Mouse (Mus musculus) heart, adult 18-20 months (tissue): ENCODE measurements at regions not wholly inside any gene's neighbourhood (a gene's known extent, or its start where the extent isn't known, plus 50 kb on each side); places are given as distances from the start of the nearest gene placed in this dataset.

ENCODE experiments used
- DNase-seq, 2 experiments: peaks; one replicate each; pipeline ENCODE4 v3.0.0; 2021 to 2022; ENCODE audit warnings: mixed read lengths in 1 of 2

DNA sequence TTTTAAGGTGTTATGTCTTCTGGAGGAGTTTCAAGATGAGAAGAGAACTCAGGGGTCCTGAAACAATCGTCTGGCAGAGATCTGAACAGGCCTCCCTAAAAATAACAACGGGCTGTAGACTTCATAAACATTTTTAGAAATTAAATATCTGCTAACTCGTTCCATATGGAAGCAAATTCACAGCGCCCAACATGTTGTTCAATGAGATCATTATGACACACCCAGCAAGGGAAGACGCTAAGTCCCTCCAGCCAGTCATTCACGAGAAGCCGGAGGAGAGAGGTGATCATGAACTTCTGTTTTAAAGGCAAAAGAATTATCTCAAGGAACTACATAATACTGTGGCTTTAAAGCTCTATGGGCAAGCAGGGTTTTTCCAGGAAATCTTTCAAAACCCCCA lies 334.8 kb downstream of the Efna5 start:
- no peak for DNase-seq

DNA sequence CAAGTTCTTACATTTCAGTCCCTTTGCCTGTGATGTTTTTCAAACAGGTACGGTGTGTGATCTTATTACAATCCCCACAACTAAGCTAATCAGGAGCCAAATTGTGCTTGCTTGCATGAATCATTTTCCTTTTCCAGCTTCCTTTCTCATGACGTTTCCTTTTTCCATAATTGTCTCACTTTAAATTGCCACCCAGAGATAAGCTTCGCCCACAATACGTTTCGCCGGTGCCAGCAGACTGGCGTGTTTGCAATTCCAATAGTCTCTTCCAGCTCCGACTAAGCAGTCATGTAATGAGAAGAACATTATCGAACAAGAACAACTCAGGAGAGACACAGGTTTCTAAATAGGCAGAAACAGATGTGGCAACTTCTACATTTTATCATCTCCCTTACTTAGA lies 335.8 kb downstream of the Efna5 start:
- DNase-seq = peak; percentile 52 to 56

DNA sequence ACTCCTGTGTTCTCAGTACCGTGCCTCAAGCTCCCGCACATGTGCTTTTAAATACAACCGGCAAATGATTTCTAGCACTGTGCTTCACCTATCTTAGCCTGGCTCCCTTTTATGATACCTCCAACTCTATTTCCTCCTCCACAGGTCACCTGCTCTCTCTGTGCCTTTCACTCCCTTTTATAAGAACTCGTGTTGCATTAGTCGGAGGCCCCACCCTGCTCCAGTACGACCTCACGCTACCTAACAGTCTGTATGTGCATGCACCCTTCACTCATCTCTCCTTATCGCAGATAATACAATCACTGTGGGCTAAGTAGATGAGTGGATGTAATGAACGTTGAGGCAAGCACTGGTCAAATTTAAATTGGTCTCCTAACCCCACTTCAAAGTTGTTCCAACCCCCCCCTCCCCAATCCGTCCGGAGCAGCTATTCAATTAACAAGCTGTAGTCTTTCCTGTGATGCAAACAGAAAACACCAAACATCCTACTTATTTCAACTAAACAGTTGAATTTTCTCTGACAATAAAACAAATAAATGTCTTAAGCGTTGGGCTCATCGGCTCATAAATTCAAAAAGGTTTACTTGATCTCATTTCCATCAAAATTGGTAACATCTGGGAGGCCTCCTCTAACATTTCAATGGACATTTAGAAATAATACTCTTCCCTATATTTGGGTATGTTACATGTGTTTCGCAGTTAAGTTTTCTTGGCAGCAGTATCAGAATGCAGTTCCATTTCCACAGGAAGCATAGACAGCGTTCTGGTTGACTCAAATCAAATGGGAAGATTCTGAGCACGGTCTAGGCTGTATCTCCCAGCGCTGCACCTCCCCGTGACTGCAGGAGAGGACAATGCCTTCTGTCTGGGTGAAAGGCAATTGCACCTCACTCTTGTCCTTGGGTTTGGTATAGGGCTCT lies 337.8 kb downstream of the Efna5 start:
- peak in 1 of 2 experiments; percentile 14 for DNase-seq

DNA sequence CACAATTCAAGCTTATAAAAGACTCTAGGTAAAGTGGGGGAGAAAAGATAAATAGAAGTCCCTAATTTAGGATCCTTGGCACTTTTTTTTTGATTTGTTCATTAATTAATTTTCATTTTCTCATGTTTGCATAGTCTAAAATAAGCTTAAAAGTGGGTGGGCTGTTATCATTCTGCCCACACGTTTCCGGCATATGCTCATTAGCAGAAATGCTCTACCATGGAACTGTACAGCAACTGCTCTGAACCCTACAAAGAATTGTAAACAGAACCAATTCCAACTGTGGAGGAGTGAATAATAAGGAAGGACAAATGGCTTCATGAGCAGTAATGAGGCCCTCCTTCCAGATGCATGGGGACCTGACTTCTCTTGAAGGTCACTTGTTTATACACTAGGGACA lies 351.2 kb downstream of the Efna5 start:
- no peak for DNase-seq

DNA sequence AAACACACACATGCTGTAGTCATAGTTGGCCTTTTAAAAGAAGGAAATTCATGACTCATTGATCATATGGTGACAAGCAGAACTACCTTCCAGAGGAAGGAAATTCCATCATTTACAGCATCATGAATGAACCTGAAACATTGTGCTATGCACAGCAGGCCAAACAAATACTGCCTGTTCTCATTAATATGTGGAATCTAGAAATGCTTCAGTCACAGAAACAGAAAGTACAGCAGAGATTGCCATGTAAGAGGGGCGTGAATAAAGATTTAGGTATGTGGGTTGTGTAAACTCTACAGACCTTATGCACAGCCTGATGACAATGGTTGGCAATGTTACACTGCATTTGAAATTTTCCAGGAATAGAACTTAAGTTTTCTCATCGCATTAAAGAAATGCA lies 353.6 kb downstream of the Efna5 start:
- DNase-seq = no peak

DNA sequence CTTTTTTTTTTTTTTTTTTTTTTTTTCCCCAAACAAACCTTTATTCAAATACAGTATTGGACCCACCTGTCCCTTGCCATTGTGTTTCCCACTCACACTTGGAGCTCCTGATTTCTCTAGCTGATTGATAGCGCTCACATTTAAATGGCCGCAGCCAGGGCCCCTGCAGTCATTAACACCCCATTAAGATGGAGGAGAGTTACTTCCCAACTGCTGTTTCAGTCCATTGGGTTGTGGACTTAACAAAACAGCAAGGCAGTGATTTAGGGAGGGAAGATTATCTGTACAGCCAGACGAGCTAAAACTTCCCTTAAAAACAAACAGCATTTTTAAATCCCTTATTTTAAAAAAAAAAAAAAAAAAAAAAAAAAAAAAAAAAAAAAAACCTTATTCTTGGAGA lies 367.5 kb downstream of the Efna5 start:
- no peak for DNase-seq

DNA sequence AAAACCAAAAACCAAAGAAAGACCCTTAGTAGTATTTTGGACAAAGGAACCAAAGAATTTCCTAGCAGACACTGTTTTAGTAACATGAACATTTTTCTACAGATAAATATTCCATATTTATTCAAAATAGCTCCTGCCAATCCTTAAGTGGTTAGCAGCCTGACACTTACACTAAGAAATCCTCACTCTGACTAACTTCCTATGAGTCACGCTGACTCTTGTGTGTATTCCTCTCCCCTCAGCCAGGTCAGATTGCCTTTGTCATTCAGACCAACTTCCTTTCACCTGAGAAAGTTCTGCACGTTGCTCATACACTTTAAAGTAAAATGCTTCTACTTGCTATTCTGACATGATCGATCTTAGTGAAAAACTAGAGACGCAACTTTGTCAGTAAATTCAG lies 370.9 kb downstream of the Efna5 start:
- DNase-seq = no peak

DNA sequence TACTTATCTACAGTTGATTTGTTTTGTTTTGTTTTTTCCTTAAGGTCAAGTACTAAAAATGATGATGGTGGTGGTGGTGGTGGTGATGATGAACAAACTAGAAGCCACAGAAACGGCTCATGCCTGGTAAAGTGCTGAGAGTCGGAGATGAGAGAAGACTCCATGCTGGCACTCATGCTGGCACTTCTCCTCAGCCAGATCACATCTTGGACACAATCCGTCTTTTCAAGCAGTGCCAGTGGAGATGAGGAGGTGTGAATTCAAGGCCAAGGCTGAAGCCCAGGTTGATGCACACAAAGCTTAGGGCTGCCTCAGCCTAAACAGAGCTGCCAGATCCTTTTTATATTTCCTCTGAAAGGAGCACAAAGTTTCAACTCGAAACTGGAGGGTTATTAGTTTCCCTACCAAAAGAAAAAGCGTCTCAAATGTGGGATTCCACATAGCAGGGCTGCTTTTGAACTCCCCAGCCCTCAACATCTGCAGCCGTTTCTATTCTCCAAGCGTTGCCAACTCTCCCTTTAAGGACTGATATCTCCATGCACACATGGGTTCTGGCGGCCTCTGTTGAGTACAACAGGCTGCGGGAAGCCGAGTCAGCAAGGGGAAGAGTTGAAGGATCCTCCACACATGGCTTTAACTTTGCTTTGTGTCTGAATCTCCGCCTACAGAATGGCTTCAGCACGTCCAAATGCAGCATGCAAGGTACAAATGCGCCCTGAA lies 373.2 kb downstream of the Efna5 start:
- no peak for DNase-seq

DNA sequence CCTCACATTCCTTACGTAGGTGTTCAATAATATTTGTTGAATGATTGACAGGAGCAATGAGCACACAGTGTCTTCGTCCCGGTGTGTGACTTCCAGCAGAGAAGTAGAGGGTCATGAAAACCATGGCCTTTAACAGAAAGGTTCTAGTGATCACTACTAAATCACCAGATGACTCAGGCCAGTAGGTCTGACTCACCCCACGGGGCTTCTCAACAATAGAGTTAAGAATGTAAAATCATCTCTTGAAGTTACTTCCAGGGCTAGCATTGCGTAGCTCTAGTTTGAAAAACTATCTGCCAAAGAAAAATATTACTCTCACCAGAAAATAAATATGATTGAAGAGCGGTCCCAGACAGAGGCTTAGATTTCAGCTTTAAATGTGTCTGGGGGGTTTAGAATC lies 376.4 kb downstream of the Efna5 start:
- DNase-seq = no peak

DNA sequence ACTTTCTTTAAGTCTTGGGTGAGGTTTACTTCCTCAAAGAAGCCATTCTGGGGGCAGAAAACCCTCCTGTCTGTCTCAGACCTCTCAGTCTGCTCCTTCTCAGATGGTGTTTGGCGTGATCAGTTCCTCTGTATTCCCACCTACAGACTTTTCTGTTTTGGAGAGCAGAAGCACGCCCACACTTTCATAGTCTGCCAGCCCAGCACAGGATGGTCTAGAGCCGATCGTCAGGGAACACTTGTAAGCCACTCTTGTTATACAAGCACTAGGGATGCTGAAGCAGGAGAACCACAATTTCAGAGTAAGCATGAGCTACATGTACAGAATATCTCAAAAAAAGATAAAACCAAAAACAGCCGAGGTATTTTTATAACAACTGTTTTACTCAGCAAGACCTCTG lies 410.4 kb downstream of the Efna5 start:
- no peak for DNase-seq

DNA sequence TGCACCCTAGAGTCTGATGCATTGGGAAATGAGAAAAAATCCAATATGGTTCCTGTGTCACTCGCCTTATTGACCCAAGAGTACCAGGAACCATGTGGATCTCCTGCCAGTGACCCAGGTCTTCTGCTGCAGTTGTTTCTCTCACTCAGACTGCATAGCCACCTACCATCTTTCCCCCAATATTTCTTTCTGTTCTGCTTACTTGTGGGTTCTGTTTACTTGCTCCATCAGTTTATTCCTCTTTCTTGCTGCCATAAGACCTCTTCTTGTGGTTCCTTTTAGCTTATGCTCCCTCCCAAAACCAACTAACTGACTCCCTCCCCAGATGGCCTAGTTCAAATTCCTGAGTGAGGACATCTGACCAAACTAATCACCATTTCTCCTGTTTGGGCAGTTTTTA lies 411.8 kb downstream of the Efna5 start:
- DNase-seq = no peak

DNA sequence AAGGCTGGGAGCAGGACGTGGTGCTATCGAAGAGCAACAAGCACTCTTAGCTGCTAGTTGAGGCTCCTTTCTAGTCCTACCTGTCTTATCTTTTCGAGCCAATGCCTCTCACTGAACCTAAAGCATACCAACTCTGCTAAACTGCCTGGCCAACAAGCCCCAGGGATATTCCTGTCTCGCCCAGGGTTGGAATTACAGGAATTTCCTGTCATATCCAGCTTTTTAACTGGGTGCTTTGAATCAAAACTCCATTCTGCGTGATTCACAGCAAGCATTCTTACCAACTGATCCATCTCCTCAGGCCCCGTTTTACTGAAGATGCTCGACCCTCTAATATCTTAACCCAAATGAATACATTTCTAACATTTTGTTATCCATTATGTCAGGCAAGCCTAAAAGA lies 412.3 kb downstream of the Efna5 start:
- DNase-seq = peak in 1 of 2 experiments; percentile 7

DNA sequence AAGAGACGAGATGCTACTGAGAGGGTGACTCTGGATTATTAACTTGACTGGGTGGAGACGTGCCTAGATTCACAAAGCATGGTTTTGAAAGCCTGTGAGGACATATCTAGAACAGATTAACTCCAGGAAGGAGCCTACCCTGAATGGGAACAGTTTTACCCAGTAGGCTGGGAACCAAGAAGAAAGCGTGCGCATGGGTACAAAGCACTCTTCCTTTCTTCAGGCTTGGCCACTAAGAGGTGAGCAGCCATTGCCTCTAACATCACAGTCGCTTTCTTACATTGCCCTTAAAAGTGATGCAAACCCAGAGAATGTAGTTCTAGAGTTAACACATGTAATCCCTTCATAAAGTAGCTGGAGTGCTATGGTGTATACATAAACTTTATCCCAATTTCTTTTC lies 414.0 kb downstream of the Efna5 start:
- DNase-seq = no peak

DNA sequence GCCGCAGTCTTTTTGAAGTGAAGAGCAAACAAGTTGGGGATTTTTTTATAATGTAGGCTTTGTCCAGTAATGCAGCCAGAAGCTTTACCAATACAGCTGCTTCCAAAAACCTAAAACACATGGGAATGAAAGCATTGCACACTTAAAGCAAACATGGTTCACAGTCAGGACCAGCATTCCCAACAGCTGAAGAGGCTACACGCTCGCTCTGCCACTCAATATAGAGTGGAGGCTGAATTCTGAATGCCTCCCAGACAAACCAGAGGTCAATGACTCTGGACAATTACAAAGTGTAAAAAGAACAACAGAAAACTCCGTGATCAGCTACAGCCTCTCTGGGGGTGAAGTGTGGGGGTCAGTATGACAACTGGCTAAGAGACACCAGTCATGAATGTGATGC lies 416.1 kb downstream of the Efna5 start:
- DNase-seq = no peak

DNA sequence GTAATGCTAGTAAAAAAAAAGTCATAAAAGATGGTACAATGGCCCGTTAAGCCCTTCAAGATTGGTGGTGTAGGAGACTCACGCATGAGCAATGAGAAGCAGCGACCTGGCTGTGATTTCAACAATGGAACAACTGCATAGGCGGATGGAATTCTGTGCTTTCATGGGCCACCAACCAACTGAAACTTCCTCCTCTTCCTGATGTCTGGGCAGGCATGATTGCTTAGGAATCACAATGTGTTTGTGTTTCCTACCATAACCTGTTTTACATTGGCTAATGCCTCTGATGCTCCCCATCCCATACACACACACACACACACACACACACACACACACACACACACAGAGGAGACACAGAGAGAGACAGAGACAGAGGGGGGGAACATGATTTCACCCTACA lies 416.9 kb downstream of the Efna5 start:
- DNase-seq = peak in 1 of 2 experiments; percentile 12

DNA sequence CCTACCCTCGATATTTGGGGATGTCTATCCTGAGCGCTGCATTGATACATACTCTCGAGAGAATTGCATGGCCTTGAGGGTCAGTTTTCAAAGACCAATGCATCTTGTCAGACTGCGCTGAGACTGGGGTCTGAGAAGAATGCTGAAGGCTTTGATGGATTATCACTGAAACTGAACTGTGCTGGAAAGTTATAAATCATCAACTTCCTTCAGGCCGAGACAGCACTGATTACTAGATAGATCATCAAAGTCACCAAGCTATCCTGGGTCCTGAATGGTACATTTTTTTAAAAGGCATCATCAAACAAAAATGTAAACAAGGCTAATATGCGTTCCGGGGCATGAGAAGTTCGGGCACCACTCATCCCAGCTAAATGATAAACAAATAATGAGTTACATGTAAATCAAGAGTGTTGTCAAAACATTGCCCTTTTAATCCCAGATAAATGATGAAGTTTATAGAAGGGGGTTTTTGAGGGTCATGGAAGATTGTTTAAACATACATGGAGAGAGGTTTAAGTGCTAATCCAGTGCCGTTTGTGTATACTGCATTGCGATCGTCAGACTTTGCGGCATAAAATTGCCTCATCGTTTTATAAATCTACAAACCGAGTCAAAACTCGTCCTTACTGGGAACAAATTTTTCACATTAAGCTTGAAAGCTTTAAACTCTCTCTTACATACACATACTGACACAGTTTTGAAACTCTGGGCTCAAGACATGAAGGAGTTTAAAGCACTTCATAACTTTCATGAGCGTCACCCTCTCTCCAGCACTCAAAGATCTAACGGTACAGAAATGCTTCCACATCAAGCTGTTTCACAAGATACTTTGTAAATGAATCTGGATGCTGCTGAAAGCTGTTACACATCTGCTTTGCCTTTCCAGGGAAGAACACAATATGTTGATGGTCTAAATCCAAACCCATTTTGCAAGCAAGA lies 419.5 kb downstream of the Efna5 start:
- DNase-seq = no peak

DNA sequence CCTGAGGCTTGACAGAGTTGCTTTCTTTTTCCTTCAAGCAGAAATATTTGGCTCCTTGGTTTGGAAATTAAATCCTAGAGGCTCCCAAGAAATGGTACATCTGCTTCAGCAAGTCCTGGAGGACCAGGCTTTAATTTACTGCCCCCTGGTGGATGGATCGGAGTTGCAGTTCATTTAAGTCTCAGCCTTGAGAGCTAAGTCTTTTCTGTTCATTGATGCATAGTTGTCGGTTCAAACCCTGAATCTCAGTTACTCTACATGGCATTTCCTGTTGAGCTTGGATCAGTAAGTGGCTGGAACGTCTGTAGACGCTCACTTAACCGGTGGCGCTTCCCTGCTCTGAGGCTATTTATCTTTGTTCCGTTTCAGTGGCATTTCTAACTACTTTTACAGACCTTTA lies 422.2 kb downstream of the Efna5 start:
- peak; percentile 62 to 88 for DNase-seq

DNA sequence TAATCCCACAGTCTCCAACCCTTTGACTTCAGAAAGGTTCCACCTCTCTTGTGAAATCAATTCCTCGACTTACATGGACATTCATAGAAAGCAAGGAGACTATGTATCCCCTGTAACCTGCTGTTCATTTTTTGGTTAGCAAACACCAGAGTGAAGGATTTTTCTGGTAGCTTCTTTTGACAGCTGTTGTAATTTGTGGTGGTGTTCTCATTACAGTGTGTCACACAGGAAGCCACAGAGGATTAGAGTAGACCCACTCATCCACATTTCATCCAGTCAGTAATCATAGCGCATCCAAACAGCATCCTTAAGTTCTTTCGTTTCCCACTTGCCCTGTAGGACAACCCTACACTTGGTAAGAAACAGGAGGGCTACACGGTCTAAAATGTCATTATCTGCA lies 443.1 kb downstream of the Efna5 start:
- no peak for DNase-seq

DNA sequence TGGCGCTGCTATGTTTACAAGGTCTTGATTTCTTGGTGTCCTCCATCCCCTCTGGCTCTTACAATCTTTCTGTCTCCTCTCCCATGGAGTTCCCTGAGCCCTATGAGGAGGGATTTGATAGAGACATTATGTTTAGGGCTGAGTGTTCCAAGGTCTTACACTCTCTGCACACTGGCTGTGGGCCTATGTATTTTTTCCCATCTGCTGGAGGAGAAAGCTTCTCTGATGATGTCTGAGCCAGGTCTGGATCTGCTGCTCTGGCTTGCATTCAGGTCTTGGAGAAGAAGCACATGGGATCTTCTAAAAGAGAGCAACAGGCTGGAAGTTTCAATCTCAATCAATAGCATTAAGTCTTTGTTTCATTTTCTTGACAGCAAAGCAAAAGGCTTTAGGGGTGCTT lies 445.1 kb downstream of the Efna5 start:
- peak; percentile 40 to 56 for DNase-seq

DNA sequence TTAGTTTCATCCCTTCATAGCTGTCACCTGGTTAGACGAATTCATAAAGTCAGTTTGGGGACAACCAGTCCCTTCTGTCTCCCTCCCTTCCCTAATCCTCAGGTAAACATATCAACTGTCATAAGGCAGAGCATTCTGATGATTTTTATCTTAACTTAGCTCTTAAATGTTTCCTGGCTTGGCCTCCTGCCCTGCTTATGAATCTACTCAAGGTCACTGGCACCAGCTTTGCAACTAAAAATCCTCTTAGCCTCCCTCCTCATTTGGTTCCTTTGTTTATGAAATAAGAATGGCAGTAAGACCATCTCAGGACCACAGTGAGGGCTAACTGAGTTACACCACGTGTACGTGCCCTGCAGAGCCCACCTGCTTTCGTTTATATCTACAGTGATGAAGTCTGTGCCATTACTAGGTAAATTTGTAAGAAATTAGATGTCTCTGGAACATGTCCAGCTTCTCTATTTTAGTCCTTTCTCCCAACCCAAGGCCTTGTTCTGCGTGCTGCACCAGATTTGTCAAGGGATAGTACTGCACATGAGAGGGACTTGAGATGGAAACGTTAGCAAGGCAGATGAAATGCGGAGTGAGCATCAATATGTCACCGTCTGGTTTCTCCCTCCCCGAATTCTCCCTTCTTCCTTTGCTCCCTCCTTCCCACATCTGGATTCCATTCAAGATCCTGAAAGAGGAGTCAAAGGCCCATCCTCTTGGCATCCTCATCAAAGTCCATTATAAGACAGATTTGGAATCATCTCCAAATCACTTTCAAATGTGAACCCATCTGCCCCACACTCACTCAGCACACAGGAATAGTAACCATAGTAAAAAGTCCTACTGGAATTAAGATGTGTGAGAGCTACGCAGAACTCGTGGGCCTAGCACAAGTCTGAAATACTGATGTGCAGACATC lies 457.4 kb downstream of the Efna5 start:
- DNase-seq = no peak

DNA sequence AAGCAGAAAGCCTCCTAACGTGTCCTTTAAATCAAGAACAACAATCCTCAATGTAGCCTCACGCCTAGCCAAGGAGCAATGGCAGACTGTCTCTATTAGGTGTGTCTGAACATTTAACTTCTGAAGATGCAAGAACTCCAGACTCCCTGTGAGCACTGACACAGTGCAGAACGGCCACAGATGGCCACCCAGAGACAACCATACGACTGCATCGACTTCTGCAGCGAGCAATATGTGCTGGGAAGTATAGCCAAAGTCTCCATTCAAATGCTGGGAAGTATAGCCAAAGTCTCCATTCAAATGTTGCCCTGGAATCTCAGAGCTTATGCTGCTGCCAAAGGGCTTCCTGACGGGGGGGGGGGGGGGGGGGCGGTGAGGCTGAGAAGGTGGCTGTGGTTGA lies 463.5 kb downstream of the Efna5 start:
- DNase-seq = no peak
